Comparison of ENCODE assay signal across 11 mouse cellular contexts in genomic region chr10:105227631-105228030, GRCm38 (mm10).
"Had no signal": no experiment of that assay in that cellular context is flagged by ENCODE, and none has a peak within 500 bp of the region (broad histone marks: within the 10 kb centered on the region; RNA-seq: fewer than 3 reads in every experiment).

No protein-coding gene starts in this region.

- H3K9me3 ChIP-seq: kidney, embryonic 15.5 days; limb, embryonic 10.5 days; liver, embryonic 12.5 days; lung, embryonic 15.5 days; neural tube, embryonic 12.5 days had no signal

- H3K36me3 ChIP-seq: kidney, embryonic 15.5 days; limb, embryonic 10.5 days; liver, embryonic 12.5 days; lung, embryonic 15.5 days; neural tube, embryonic 12.5 days had no signal

- H3K4me1 ChIP-seq: kidney, embryonic 15.5 days; limb, embryonic 10.5 days; lung, embryonic 15.5 days; neural tube, embryonic 12.5 days had no signal

- H3K9ac ChIP-seq: kidney, embryonic 15.5 days; liver, embryonic 12.5 days; lung, embryonic 15.5 days; neural tube, embryonic 12.5 days had no signal

- ATAC-seq: liver, embryonic 12.5 days had no signal

- H3K4me3 ChIP-seq: kidney, embryonic 15.5 days; left cerebral cortex, adult 2 months; limb, embryonic 10.5 days; liver, embryonic 12.5 days; lung, embryonic 15.5 days; neural tube, embryonic 12.5 days had no signal

- H3K4me2 ChIP-seq: kidney, embryonic 15.5 days; liver, embryonic 12.5 days; lung, embryonic 15.5 days; neural tube, embryonic 12.5 days had no signal

- H3K27me3 ChIP-seq: kidney, embryonic 15.5 days; liver, embryonic 12.5 days; lung, embryonic 15.5 days; neural tube, embryonic 12.5 days had no signal

- H3K27ac ChIP-seq: kidney, embryonic 15.5 days; left cerebral cortex, adult 2 months; limb, embryonic 10.5 days; liver, embryonic 12.5 days; lung, embryonic 15.5 days; neural tube, embryonic 12.5 days had no signal

- DNase-seq: kidney, adult 2 months; kidney, postnatal 14 days; lung, postnatal 14 days; midbrain, embryonic 14.5 days; thymus, postnatal 4 days had no signal
